15 mouse cellular contexts compared by ENCODE assay signal in genomic region chr3:123205065-123205464, GRCm38 (mm10). TPM values are rescaled to one million over a fixed set of nuclear protein-coding genes. Genes with fewer than 3 reads are reported as not detected.
DNase-seq lines count a peak whose midpoint lies in the region; ATAC-seq and TF ChIP-seq lines count a peak whose summit lies in the region.
"Had no signal": no experiment of that assay in that cellular context is flagged by ENCODE, and none has a peak within 500 bp of the region (broad histone marks: within the 10 kb centered on the region; RNA-seq: fewer than 3 reads in every experiment).

No protein-coding gene starts in this region.

- DNase-seq in heart, postnatal 14 days, result no peak
- DNase-seq in spleen, adult 2 months (ENCODE audit: low read depth in 1 of 2, low spot score in 2 of 2), result no peak
- no peak for DNase-seq in spleen, postnatal 4 days (ENCODE audit: low spot score in 2 of 2)
- no peak for DNase-seq in retina, postnatal 1 day
- no peak for DNase-seq in cerebellum, adult 18-20 months
- no peak for DNase-seq in hindbrain, embryonic 14.5 days (ENCODE audit: low spot score)
- DNase-seq: cerebellum, adult 9-11 months; kidney, postnatal 4 days; liver had no signal

- H3K9ac ChIP-seq in heart, embryonic 15.5 days, result no peak overlapping the region
- H3K9ac ChIP-seq in intestine, embryonic 15.5 days, result no peak overlapping the region
- H3K9ac ChIP-seq in hindbrain, embryonic 14.5 days, result no peak overlapping the region
- H3K9ac ChIP-seq: forebrain, embryonic 13.5 days; hindbrain, embryonic 15.5 days; midbrain, embryonic 15.5 days; neural tube, embryonic 13.5 days had no signal

- H3K4me2 ChIP-seq in heart, embryonic 15.5 days, result peak overlapping the region; percentile 29; the same call in 1 of the 2 replicates
- H3K4me2 ChIP-seq in intestine, embryonic 15.5 days (replicated peaks), result 0 out of 2 replicates have a peak overlapping the region, but pooled peaks have one; percentile 23
- H3K4me2 ChIP-seq in hindbrain, embryonic 14.5 days (replicated peaks), result no peak overlapping the region
- H3K4me2 ChIP-seq: forebrain, embryonic 13.5 days; hindbrain, embryonic 15.5 days; midbrain, embryonic 15.5 days; neural tube, embryonic 13.5 days had no signal

- 0 out of 2 replicates have a peak, but pooled peaks cover 10% of the 10 kb centered on the region for H3K4me1 ChIP-seq in heart, embryonic 15.5 days (replicated peaks)
- no peaks in the 10 kb centered on the region for H3K4me1 ChIP-seq in spleen, adult 2 months (ENCODE audit: control insufficient read depth, insufficient read depth, insufficient read length)
- no peaks in the 10 kb centered on the region; the same call in 1 of the 2 replicates for H3K4me1 ChIP-seq in intestine, embryonic 15.5 days (replicated peaks)
- H3K4me1 ChIP-seq in hindbrain, embryonic 14.5 days (replicated peaks; ENCODE audit: control insufficient read depth, insufficient read depth, low read length), result no peaks in the 10 kb centered on the region
- H3K4me1 ChIP-seq: forebrain, embryonic 13.5 days; hindbrain, embryonic 15.5 days; midbrain, embryonic 15.5 days; neural tube, embryonic 13.5 days had no signal

- H3K4me3 ChIP-seq in heart, embryonic 15.5 days, result no peak overlapping the region
- no peak overlapping the region for H3K4me3 ChIP-seq in spleen, adult 2 months (ENCODE audit: extremely low read depth, insufficient read depth, insufficient read length)
- H3K4me3 ChIP-seq in intestine, embryonic 15.5 days (replicated peaks), result no peak overlapping the region
- H3K4me3 ChIP-seq in hindbrain, embryonic 14.5 days (replicated peaks; ENCODE audit: low read length), result no peak overlapping the region
- H3K4me3 ChIP-seq: forebrain, embryonic 13.5 days; hindbrain, embryonic 15.5 days; midbrain, embryonic 15.5 days; neural tube, embryonic 13.5 days had no signal

- no peak for TF ChIP-seq POLR2A in spleen, adult 2 months (IDR thresholded peaks at IDR 0.05; ENCODE audit: low read depth, low read length)

- no peaks in the 10 kb centered on the region for H3K9me3 ChIP-seq in heart, embryonic 15.5 days (replicated peaks)
- H3K9me3 ChIP-seq in intestine, embryonic 15.5 days, result no peaks in the 10 kb centered on the region
- H3K9me3 ChIP-seq in hindbrain, embryonic 14.5 days (ENCODE audit: control insufficient read depth, low read length), result no peaks in the 10 kb centered on the region
- H3K9me3 ChIP-seq: forebrain, embryonic 13.5 days; hindbrain, embryonic 15.5 days; midbrain, embryonic 15.5 days; neural tube, embryonic 13.5 days had no signal

- TF ChIP-seq CTCF in spleen, adult 2 months (IDR thresholded peaks at IDR 0.05; ENCODE audit: extremely low read depth, insufficient read depth, insufficient read length, insufficient replicate concordance), result no peak

- H3K27me3 ChIP-seq in heart, embryonic 15.5 days, result no peaks in the 10 kb centered on the region
- no peaks in the 10 kb centered on the region for H3K27me3 ChIP-seq in spleen, adult 2 months (ENCODE audit: control insufficient read depth, insufficient read depth, low read length)
- H3K27me3 ChIP-seq in intestine, embryonic 15.5 days (replicated peaks), result no peaks in the 10 kb centered on the region
- H3K27me3 ChIP-seq in hindbrain, embryonic 14.5 days (ENCODE audit: control insufficient read depth, insufficient read depth, low read length), result no peaks in the 10 kb centered on the region
- H3K27me3 ChIP-seq: forebrain, embryonic 13.5 days; hindbrain, embryonic 15.5 days; midbrain, embryonic 15.5 days; neural tube, embryonic 13.5 days had no signal

- 55% methylated on average over 6 of the region's 6 CpGs for WGBS in heart, embryonic 15.5 days
- 88% methylated on average over 6 of the region's 6 CpGs for WGBS in spleen, adult 2 months
- WGBS in intestine, embryonic 15.5 days, result 25% methylated on average over 6 of the region's 6 CpGs
- 81% methylated on average over 6 of the region's 6 CpGs for WGBS in hindbrain, embryonic 14.5 days

- no peak for ATAC-seq in heart, embryonic 15.5 days (replicated peaks; ENCODE audit: insufficient number of reproducible peaks, insufficient read depth, low FRiP score, low read depth)
- ATAC-seq in intestine, embryonic 15.5 days, result peak; percentile 68
- no peak for ATAC-seq in hindbrain, embryonic 14.5 days (ENCODE audit: low FRiP score)
- ATAC-seq: forebrain, embryonic 13.5 days; midbrain, embryonic 15.5 days had no signal

- H3K36me3 ChIP-seq in heart, embryonic 15.5 days, result no peaks in the 10 kb centered on the region
- H3K36me3 ChIP-seq in spleen, adult 2 months (ENCODE audit: control insufficient read depth, insufficient read depth, low read length), result no peaks in the 10 kb centered on the region
- no peaks in the 10 kb centered on the region for H3K36me3 ChIP-seq in intestine, embryonic 15.5 days
- no peaks in the 10 kb centered on the region for H3K36me3 ChIP-seq in hindbrain, embryonic 14.5 days (replicated peaks; ENCODE audit: control insufficient read depth, insufficient read depth)
- H3K36me3 ChIP-seq: hindbrain, embryonic 15.5 days; midbrain, embryonic 15.5 days; neural tube, embryonic 13.5 days had no signal

- intact Hi-C loops in heart, postnatal 14 days (cut with DNase I), result loop anchor here (5.0 kb wide), 1 partner anchor 33 kb away; no protein-coding TSS in a partner anchor

- peak overlapping the region; percentile 67 for H3K27ac ChIP-seq in heart, embryonic 15.5 days
- 0 out of 2 replicates have a peak overlapping the region, but pooled peaks have one; percentile 35 for H3K27ac ChIP-seq in spleen, adult 2 months (ENCODE audit: insufficient read depth, low read length)
- peak overlapping the region; percentile 79 for H3K27ac ChIP-seq in intestine, embryonic 15.5 days
- H3K27ac ChIP-seq in hindbrain, embryonic 14.5 days, result no peak overlapping the region
- H3K27ac ChIP-seq: forebrain, embryonic 13.5 days; hindbrain, embryonic 15.5 days; midbrain, embryonic 15.5 days; neural tube, embryonic 13.5 days had no signal

RNA-seq across cellular contexts. Expression of gene Synpo2, which starts 30.9 kb away (rescaled TPM):
- 11.9 and 15.1 TPM in 2 replicates for polyA plus RNA-seq in heart, embryonic 15.5 days (2015; fragmentation: Nextera tagmentation; extraction: Ambion mirVana)
- total RNA-seq in heart, postnatal 14 days (2021), result 10 to 100 TPM; 62.0 to 65.2 TPM
- 6.8 and 7.8 TPM in 2 replicates for polyA plus RNA-seq in spleen, adult 2 months (2012; rRNA removed)
- polyA plus RNA-seq in intestine, embryonic 15.5 days (2015; fragmentation: Nextera tagmentation; extraction: Ambion mirVana), result 31.2 and 36.8 TPM in 2 replicates
- polyA plus RNA-seq in hindbrain, embryonic 14.5 days (2014; fragmentation: Nextera tagmentation; extraction: Ambion mirVana), result 1.5 and 2.0 TPM in 2 replicates
